Mouse (Mus musculus) kidney, adult 8-10 months (tissue): ENCODE results near the gene Nova2.

ENCODE experiments used
- DNase-seq, 2 experiments: peaks; one replicate each; pipeline ENCODE4 v3.0.0; 2022

Gene Nova2

GRCm38 (mm10) chr7:19012882-19013281 is 87.2 kb downstream of the Nova2 start:
- DNase-seq = no peak

- DNase-seq = no peak
Observed at GRCm38 (mm10) chr7:19014452-19014851, 88.8 kb downstream of the Nova2 start.
